In the genomic region with DNA sequence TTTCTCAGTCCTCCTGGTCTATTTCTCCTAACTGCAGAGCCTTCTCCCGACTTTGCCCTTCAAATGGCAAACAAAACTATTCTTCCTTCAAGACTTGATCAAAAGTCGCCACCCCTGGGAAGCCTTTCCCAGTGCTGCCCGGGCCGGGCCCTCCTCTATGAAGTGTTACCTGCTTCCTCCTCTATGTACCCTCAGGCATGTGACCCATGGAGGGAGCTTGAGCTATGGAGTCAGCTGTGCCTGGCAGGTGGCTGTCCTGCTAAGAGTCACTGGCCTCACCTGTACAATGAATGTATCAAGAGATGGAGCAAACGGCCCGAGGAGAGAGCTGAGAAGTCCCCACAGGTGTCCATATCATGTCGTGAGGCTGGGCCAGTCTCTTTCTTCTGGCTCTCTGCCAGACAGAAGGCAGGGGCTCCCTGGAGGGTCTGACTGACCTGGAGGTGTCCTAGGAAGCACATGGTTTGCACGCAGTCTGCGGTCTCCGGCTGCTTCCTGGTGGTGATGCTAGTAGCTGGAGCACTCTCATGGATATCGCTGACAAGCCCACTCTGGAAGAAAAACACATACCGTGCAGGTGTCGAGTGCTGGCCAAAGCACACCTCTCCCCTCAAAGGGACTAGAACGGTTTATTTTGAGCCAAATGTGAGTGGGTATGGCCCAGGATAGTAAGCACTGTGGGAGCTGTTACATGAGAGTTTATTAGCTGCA, we compare ENCODE assay signal across 23 mouse cellular contexts. TPM values are rescaled to one million over a fixed set of nuclear protein-coding genes. Genes with fewer than 3 reads are reported as not detected.
DNase-seq lines count a peak whose midpoint lies in the region; ATAC-seq and TF ChIP-seq lines count a peak whose summit lies in the region.
"Had no signal": no experiment of that assay in that cellular context is flagged by ENCODE, and none has a peak within 500 bp of the region (broad histone marks: within the 10 kb centered on the region; RNA-seq: fewer than 3 reads in every experiment).

No protein-coding gene starts in this region.

- no peak overlapping the region for H3K4me3 ChIP-seq in embryonic facial prominence, embryonic 14.5 days (ENCODE audit: low read depth, low read length)
- no peak overlapping the region for H3K4me3 ChIP-seq in embryonic facial prominence, embryonic 10.5 days
- H3K4me3 ChIP-seq in kidney, embryonic 15.5 days (replicated peaks) = no peak overlapping the region
- H3K4me3 ChIP-seq in lung, embryonic 15.5 days = no peak overlapping the region
- H3K4me3 ChIP-seq in lung, adult 2 months (replicated peaks; ENCODE audit: extremely low read depth, low read depth, low read length) = no peak overlapping the region
- no peak overlapping the region for H3K4me3 ChIP-seq in limb, embryonic 14.5 days (replicated peaks; ENCODE audit: low read length)
- H3K4me3 ChIP-seq: heart, embryonic 10.5 days; hindbrain, embryonic 12.5 days; midbrain, embryonic 10.5 days; midbrain, embryonic 15.5 days; stomach, embryonic 15.5 days had no signal

- no peak for TF ChIP-seq CTCF in lung, adult 2 months (IDR thresholded peaks at IDR 0.05; ENCODE audit: insufficient read depth, low read length)

- ATAC-seq in embryonic facial prominence, embryonic 14.5 days (ENCODE audit: low read depth) = peak; percentile 22; the same call in 1 of the 2 replicates
- ATAC-seq in kidney, embryonic 15.5 days (replicated peaks; ENCODE audit: low FRiP score) = peak; percentile 33; the same call in 1 of the 2 replicates
- ATAC-seq in lung, embryonic 15.5 days (ENCODE audit: borderline replicate concordance, extremely low read depth, low FRiP score, low TSS enrichment) = peak; percentile 55
- 0 out of 2 replicates have a peak, but pooled peaks have one; percentile 32 for ATAC-seq in limb, embryonic 14.5 days (ENCODE audit: low FRiP score, low read depth)
- ATAC-seq: forebrain, embryonic 14.5 days; midbrain, embryonic 15.5 days had no signal

- H3K4me2 ChIP-seq in embryonic facial prominence, embryonic 14.5 days (ENCODE audit: low read depth, low read length) = no peak overlapping the region
- no peak overlapping the region for H3K4me2 ChIP-seq in kidney, embryonic 15.5 days
- 0 out of 2 replicates have a peak overlapping the region, but pooled peaks have one; percentile 11 for H3K4me2 ChIP-seq in lung, embryonic 15.5 days
- H3K4me2 ChIP-seq in limb, embryonic 14.5 days (replicated peaks; ENCODE audit: low read depth, low read length, severe bottlenecking) = no peak overlapping the region
- H3K4me2 ChIP-seq: hindbrain, embryonic 12.5 days; midbrain, embryonic 15.5 days; stomach, embryonic 15.5 days had no signal

- no peak overlapping the region for H3K27ac ChIP-seq in embryonic facial prominence, embryonic 14.5 days (replicated peaks; ENCODE audit: low read depth, low read length)
- H3K27ac ChIP-seq in embryonic facial prominence, embryonic 10.5 days (replicated peaks) = no peak overlapping the region
- 0 out of 2 replicates have a peak overlapping the region, but pooled peaks have one; percentile 0 for H3K27ac ChIP-seq in kidney, embryonic 15.5 days
- peak overlapping the region; percentile 54 for H3K27ac ChIP-seq in lung, embryonic 15.5 days
- no peak overlapping the region for H3K27ac ChIP-seq in limb, embryonic 14.5 days (replicated peaks; ENCODE audit: low read depth, low read length)
- H3K27ac ChIP-seq: heart, embryonic 10.5 days; hindbrain, embryonic 12.5 days; midbrain, embryonic 10.5 days; midbrain, embryonic 15.5 days; stomach, embryonic 15.5 days had no signal

- no peaks in the 10 kb centered on the region for H3K27me3 ChIP-seq in embryonic facial prominence, embryonic 14.5 days (replicated peaks; ENCODE audit: control insufficient read depth, insufficient read depth, low read length)
- H3K27me3 ChIP-seq in embryonic facial prominence, embryonic 10.5 days (replicated peaks; ENCODE audit: low read depth, poor library complexity, severe bottlenecking) = no peaks in the 10 kb centered on the region
- H3K27me3 ChIP-seq in kidney, embryonic 15.5 days = no peaks in the 10 kb centered on the region
- H3K27me3 ChIP-seq in lung, embryonic 15.5 days = no peaks in the 10 kb centered on the region
- no peaks in the 10 kb centered on the region for H3K27me3 ChIP-seq in limb, embryonic 14.5 days (ENCODE audit: control insufficient read depth, insufficient read depth, low read length)
- H3K27me3 ChIP-seq: stomach, embryonic 15.5 days had no signal

- no peak overlapping the region for H3K9ac ChIP-seq in embryonic facial prominence, embryonic 14.5 days (ENCODE audit: low read depth, low read length)
- no peak overlapping the region for H3K9ac ChIP-seq in kidney, embryonic 15.5 days
- no peak overlapping the region for H3K9ac ChIP-seq in lung, embryonic 15.5 days
- no peak overlapping the region for H3K9ac ChIP-seq in limb, embryonic 14.5 days (ENCODE audit: low read depth, low read length, severe bottlenecking)
- H3K9ac ChIP-seq: hindbrain, embryonic 12.5 days; midbrain, embryonic 15.5 days; stomach, embryonic 15.5 days had no signal

- DNase-seq in embryonic facial prominence, embryonic 14.5 days (ENCODE audit: low spot score) = no peak
- DNase-seq in embryonic facial prominence, embryonic 10.5 days (ENCODE audit: low spot score) = no peak
- DNase-seq in kidney, adult 18-20 months = no peak
- no peak for DNase-seq in lung, adult 2 months
- no peak for DNase-seq in limb, embryonic 14.5 days (ENCODE audit: low spot score)
- no peak for DNase-seq in urinary bladder, postnatal 25 days (ENCODE audit: low spot score)
- DNase-seq: adrenal gland, postnatal 25 days; cerebellum, adult 2 months; cerebellum, postnatal 14 days; gastrocnemius, postnatal 14 days; heart, postnatal 36 days; kidney, adult 8-10 months; right cerebral cortex, postnatal 25 days; thymus, adult 18-20 months; thymus, postnatal 25 days had no signal

- no peaks in the 10 kb centered on the region for H3K36me3 ChIP-seq in embryonic facial prominence, embryonic 14.5 days (ENCODE audit: control insufficient read depth, insufficient read depth, low read length)
- H3K36me3 ChIP-seq in embryonic facial prominence, embryonic 10.5 days (replicated peaks) = no peaks in the 10 kb centered on the region
- H3K36me3 ChIP-seq in kidney, embryonic 15.5 days = no peaks in the 10 kb centered on the region
- H3K36me3 ChIP-seq in lung, embryonic 15.5 days = no peaks in the 10 kb centered on the region
- H3K36me3 ChIP-seq in limb, embryonic 14.5 days (ENCODE audit: control insufficient read depth, insufficient read depth, low read length) = no peaks in the 10 kb centered on the region
- H3K36me3 ChIP-seq: heart, embryonic 10.5 days; hindbrain, embryonic 12.5 days; midbrain, embryonic 10.5 days; midbrain, embryonic 15.5 days; stomach, embryonic 15.5 days had no signal

- TF ChIP-seq POLR2A in lung, adult 2 months (IDR thresholded peaks at IDR 0.05; ENCODE audit: borderline replicate concordance, extremely low read depth, low read depth, low read length) = no peak
- TF ChIP-seq POLR2A in limb, embryonic 14.5 days (IDR thresholded peaks at IDR 0.05; ENCODE audit: borderline replicate concordance, extremely low read depth, insufficient read depth, insufficient read length) = no peak

- H3K4me1 ChIP-seq in embryonic facial prominence, embryonic 14.5 days (ENCODE audit: control insufficient read depth, insufficient read depth, low read length) = 0 out of 2 replicates have a peak, but pooled peaks cover 6% of the 10 kb centered on the region
- H3K4me1 ChIP-seq in embryonic facial prominence, embryonic 10.5 days = peaks cover 43% of the 10 kb centered on the region
- peaks cover 40% of the 10 kb centered on the region for H3K4me1 ChIP-seq in kidney, embryonic 15.5 days
- H3K4me1 ChIP-seq in lung, embryonic 15.5 days = peaks cover 32% of the 10 kb centered on the region
- peaks cover 18% of the 10 kb centered on the region for H3K4me1 ChIP-seq in lung, adult 2 months (ENCODE audit: control insufficient read depth, insufficient read depth, low read length)
- H3K4me1 ChIP-seq in limb, embryonic 14.5 days (ENCODE audit: control insufficient read depth, insufficient read depth, low read length) = 0 out of 2 replicates have a peak, but pooled peaks cover 3% of the 10 kb centered on the region
- H3K4me1 ChIP-seq: midbrain, embryonic 15.5 days had no signal

- WGBS in embryonic facial prominence, embryonic 14.5 days = 43% methylated on average over 14 of the region's 14 CpGs
- 63% methylated on average over 14 of the region's 14 CpGs for WGBS in embryonic facial prominence, embryonic 10.5 days
- 43% methylated on average over 14 of the region's 14 CpGs for WGBS in kidney, embryonic 15.5 days
- 29% methylated on average over 14 of the region's 14 CpGs for WGBS in lung, embryonic 15.5 days
- 32% methylated on average over 14 of the region's 14 CpGs for WGBS in lung, adult 2 months
- WGBS in limb, embryonic 14.5 days = 43% methylated on average over 14 of the region's 14 CpGs

- no peaks in the 10 kb centered on the region for H3K9me3 ChIP-seq in embryonic facial prominence, embryonic 14.5 days (ENCODE audit: control insufficient read depth, low read length)
- H3K9me3 ChIP-seq in embryonic facial prominence, embryonic 10.5 days = no peaks in the 10 kb centered on the region
- no peaks in the 10 kb centered on the region for H3K9me3 ChIP-seq in kidney, embryonic 15.5 days (replicated peaks)
- H3K9me3 ChIP-seq in lung, embryonic 15.5 days = no peaks in the 10 kb centered on the region
- H3K9me3 ChIP-seq in limb, embryonic 14.5 days (ENCODE audit: control insufficient read depth, low read length) = no peaks in the 10 kb centered on the region
- H3K9me3 ChIP-seq: heart, embryonic 10.5 days; hindbrain, embryonic 12.5 days; midbrain, embryonic 10.5 days; midbrain, embryonic 15.5 days; stomach, embryonic 15.5 days had no signal

RNA-seq across cellular contexts. Expression of gene Ldlrap1, which starts 7.6 kb away (rescaled TPM):
- polyA plus RNA-seq in embryonic facial prominence, embryonic 14.5 days (2014; fragmentation: Nextera tagmentation; extraction: Ambion mirVana) = 22.5 and 22.9 TPM in 2 replicates
- polyA plus RNA-seq in embryonic facial prominence, embryonic 10.5 days (2016; fragmentation: Nextera tagmentation; extraction: Ambion mirVana) = 15.8 and 17.4 TPM in 2 replicates
- 19.3 and 23.6 TPM in 2 replicates for polyA plus RNA-seq in kidney, embryonic 15.5 days (2015; fragmentation: Nextera tagmentation; extraction: Ambion mirVana)
- 21.8 and 24.9 TPM in 2 replicates for polyA plus RNA-seq in lung, embryonic 15.5 days (2015; fragmentation: Nextera tagmentation; extraction: Ambion mirVana)
- polyA plus RNA-seq in lung, adult 2 months (2012; rRNA removed) = 23.3 and 30.6 TPM in 2 replicates
- polyA plus RNA-seq in limb, embryonic 14.5 days (2012; rRNA removed) = 18.0 and 22.0 TPM in 2 replicates
- polyA plus RNA-seq in limb, embryonic 14.5 days (2014; fragmentation: Nextera tagmentation; extraction: Ambion mirVana) = 25.1 and 27.9 TPM in 2 replicates

Comparison
In these comparisons a context has a peak if more than half of its experiments do, and no peak if none do; other contexts are left out.
1. H3K27ac ChIP-seq: peak in kidney, embryonic 15.5 days (single experiment) and lung, embryonic 15.5 days (single experiment); none in embryonic facial prominence, embryonic 14.5 days (single experiment), embryonic facial prominence, embryonic 10.5 days (single experiment) and limb, embryonic 14.5 days (single experiment).
2. Peak in every context shown above with its lines, with median percentiles within 50 percentile points of each other: ATAC-seq.